Mouse (Mus musculus) liver, postnatal 0 days (tissue): ENCODE data around the gene March8. TPM values are rescaled to one million over a fixed set of nuclear protein-coding genes. Genes with fewer than 3 reads are reported as not detected.

Source experiments
- ATAC-seq: fragments of 200-750 bp; cut with Nextera tagmentation; 2 replicates; pipeline ENCODE4 v1.8.0; 2017; ENCODE audit warnings: mild to moderate bottlenecking, moderate library complexity
- DNase-seq: peaks from one replicate; pipeline ENCODE4 v3.0.0-alpha.2; 2016
- H3K27ac ChIP-seq: fragments of 300-500 bp; sonication (generic); 2 replicates; pipeline ENCODE4 v1.5.1; 2014; ENCODE audit warnings: antibody characterized with exemption, moderate library complexity, mild to moderate bottlenecking, low read depth
- H3K27me3 ChIP-seq: fragments of 300-500 bp; sonication (generic); 2 replicates; pipeline ENCODE4 v1.6.1; 2014; ENCODE audit warnings: low read length, control low read depth, mixed read lengths; ENCODE audit not compliant: insufficient read depth
- H3K36me3 ChIP-seq: fragments of 300-500 bp; sonication (generic); replicated peaks from 2 replicates; pipeline ENCODE4 v1.6.1; 2014; ENCODE audit warnings: mild to moderate bottlenecking, control low read depth, low read length, moderate library complexity, mixed read lengths; ENCODE audit not compliant: insufficient read depth
- H3K4me1 ChIP-seq: fragments of 300-500 bp; sonication (generic); 2 replicates; pipeline ENCODE4 v1.6.1; 2014; ENCODE audit warnings: antibody characterized with exemption, mild to moderate bottlenecking, control low read depth; ENCODE audit not compliant: insufficient read depth
- H3K4me2 ChIP-seq: fragments of 300-500 bp; sonication (generic); 2 replicates; pipeline ENCODE4 v1.6.1; 2014; ENCODE audit warnings: low read depth, mild to moderate bottlenecking, low read length, moderate library complexity, mixed read lengths
- H3K4me3 ChIP-seq: fragments of 300-500 bp; sonication (generic); 2 replicates; pipeline ENCODE4 v1.5.1; 2014; ENCODE audit warnings: low read depth, low read length
- H3K9ac ChIP-seq: fragments of 300-500 bp; sonication (generic); replicated peaks from 2 replicates; pipeline ENCODE4 v1.6.1; 2014; ENCODE audit warnings: mild to moderate bottlenecking, moderate library complexity
- H3K9me3 ChIP-seq: fragments of 300-500 bp; sonication (generic); 2 replicates; pipeline ENCODE4 v1.6.1; 2016; ENCODE audit warnings: mild to moderate bottlenecking, control low read depth, low read length, mixed read lengths
- CTCF ChIP-seq: sonication (generic); IDR thresholded peaks from 2 replicates; pipeline ENCODE4 v1.5.1; 2016; ENCODE audit warnings: antibody characterized with exemption, low read depth
- EP300 ChIP-seq: IDR thresholded peaks from 2 replicates; pipeline ENCODE4 v1.6.1; 2016; ENCODE audit warnings: antibody characterized with exemption, low read depth, mild to moderate bottlenecking
- WGBS: fragments of 180-500 bp; shearing (Covaris S2); extraction: QIAGEN DNeasy Blood & Tissue Kit; methylation state at CpG from one replicate; pipeline ENCODE4 v1.1.7; 2014; ENCODE audit not compliant: insufficient replicate concordance; 5-methylcytosine and 5-hydroxymethylcytosine counted together
- polyA plus RNA-seq: library from polyadenylated mRNA; unstranded; fragments of >200 nt; fragmentation: Nextera tagmentation; extraction: Ambion mirVana; gene quantifications from 2 replicates; pipeline ENCODE4 v1.2.1, GENCODE M21; 2015

The March8 gene
- polyA plus RNA-seq, 1 experiment from 2014 or later = 40.5 TPM

DNA sequence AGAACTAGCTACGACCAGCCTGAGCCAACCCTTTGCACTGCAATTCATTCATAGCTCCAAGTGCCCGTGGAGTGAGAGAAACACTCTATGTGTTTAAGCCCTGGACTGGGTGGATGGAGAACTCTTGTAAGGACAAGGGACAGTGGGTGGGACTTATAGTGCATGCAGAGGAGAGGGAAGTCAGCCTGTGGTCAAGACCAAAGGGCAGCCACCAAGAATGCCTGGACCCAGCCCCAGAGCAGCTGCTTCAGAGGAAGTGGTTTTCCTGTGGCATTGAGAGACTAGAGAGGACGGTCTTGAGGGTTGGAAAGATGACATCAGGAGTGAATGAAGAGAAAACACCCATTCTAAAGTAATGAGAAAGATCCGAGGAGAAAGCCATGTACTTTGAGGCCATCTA, 118.0 kb downstream of the March8 start:
- Histone ChIP-seq H3K4me2 (no peak overlapping the region), H3K9ac (no peak overlapping the region), H3K4me1 (peaks cover 3% of the 10 kb centered on the region; the same call in 1 of the 2 replicates), H3K9me3 (no peaks in the 10 kb centered on the region), H3K36me3 (no peaks in the 10 kb centered on the region), H3K27me3 (peaks cover 9% of the 10 kb centered on the region), H3K27ac (peak overlapping the region; percentile 48; the same call in 1 of the 2 replicates), H3K4me3 (no peak overlapping the region)
- DNase-seq (peak; percentile 21), ATAC-seq (peak; percentile 21; the same call in 1 of the 2 replicates)
- WGBS = 32% methylated on average over 4 of the region's 4 CpGs
- TF ChIP-seq CTCF = no peak
- no peak for TF ChIP-seq EP300

DNA sequence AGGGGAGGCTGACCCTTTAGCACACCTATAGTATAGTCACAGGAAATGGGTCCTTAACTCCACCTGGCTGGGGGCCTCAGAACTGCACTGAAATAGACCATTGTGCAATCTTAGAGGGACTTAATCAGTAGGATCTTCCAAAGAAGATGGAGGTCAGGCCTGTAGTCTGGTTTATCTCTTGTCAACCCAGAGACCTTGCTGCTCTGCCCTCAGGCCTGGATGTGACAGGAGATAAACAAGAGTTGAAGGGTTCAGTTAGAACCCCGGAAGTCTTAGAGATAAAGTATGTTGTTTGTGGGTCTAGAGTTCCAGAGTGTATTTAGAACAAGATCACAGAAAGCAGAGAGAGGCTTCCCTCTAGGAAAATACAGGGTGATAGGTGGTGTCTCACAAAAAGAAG, 118.7 kb downstream of the March8 start:
- H3K36me3 ChIP-seq = no peaks in the 10 kb centered on the region
- ATAC-seq (no peak), DNase-seq (no peak)
- peaks cover 16% of the 10 kb centered on the region for H3K27me3 ChIP-seq
- H3K4me1 ChIP-seq = peaks cover 6% of the 10 kb centered on the region; the same call in 1 of the 2 replicates
- H3K9me3 ChIP-seq = no peaks in the 10 kb centered on the region
- TF ChIP-seq EP300 (no peak), CTCF (peak; percentile 23; the same call in 1 of the 2 replicates)
- no peak overlapping the region for H3K9ac ChIP-seq
- peak overlapping the region; percentile 48; the same call in 1 of the 2 replicates for H3K27ac ChIP-seq
- WGBS = 23% methylated on average over 1 of the region's 1 CpGs
- H3K4me2 ChIP-seq = no peak overlapping the region
- H3K4me3 ChIP-seq = no peak overlapping the region

DNA sequence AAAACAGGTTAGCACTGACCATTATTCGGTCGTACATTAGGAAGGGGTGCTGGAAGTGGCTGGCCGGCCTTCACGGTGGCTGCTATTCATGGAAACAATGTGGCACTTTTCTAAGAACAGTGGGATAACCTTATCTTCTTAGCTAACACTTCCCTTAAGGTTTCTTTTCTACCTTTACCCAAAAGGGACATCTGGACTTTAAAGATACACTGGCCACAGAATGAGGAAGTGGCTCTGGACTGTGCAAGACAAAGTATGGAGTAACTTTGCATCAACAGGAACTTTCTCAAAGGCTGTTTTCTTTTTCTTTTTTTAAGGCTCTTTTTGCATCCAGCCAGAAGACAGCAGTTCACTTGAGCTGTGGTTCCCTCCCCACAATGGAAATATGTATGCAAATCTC, 120.9 kb downstream of the March8 start:
- Histone ChIP-seq H3K27me3 (peaks cover 20% of the 10 kb centered on the region), H3K9ac (no peak overlapping the region), H3K4me1 (peaks cover 6% of the 10 kb centered on the region; the same call in 1 of the 2 replicates), H3K27ac (peak overlapping the region; percentile 53), H3K4me3 (no peak overlapping the region), H3K36me3 (no peaks in the 10 kb centered on the region), H3K9me3 (no peaks in the 10 kb centered on the region), H3K4me2 (peak overlapping the region; percentile 30; the same call in 1 of the 2 replicates)
- no peak for TF ChIP-seq CTCF
- no peak for TF ChIP-seq EP300
- WGBS = 36% methylated on average over 4 of the region's 4 CpGs
- DNase-seq = no peak
- no peak for ATAC-seq

Other genes with a start within 250 kb of the March8 start
- gene Tmcc1, start 144.5 kb upstream of the March8 start, polyA plus RNA-seq = 3.7 and 4.0 TPM in 2 replicates
- gene Washc2, start 130.0 kb upstream of the March8 start, polyA plus RNA-seq = 11.5 and 12.3 TPM in 2 replicates
- gene Zfand4, start 73.8 kb upstream of the March8 start, polyA plus RNA-seq = 4.9 and 5.7 TPM in 2 replicates
- gene Alox5, start 123.2 kb downstream of the March8 start, polyA plus RNA-seq = 5.0 and 6.6 TPM in 2 replicates
- not detected in 2 replicates for gene Olfr211, start 151.1 kb downstream of the March8 start, polyA plus RNA-seq
- not detected in 2 replicates for gene Olfr212, start 168.5 kb downstream of the March8 start, polyA plus RNA-seq
- gene Olfr213, start 200.4 kb downstream of the March8 start, polyA plus RNA-seq = not detected in 2 replicates
- 0.14 and 0.19 TPM in 2 replicates for gene Gm5580, start 213.1 kb downstream of the March8 start, polyA plus RNA-seq
- gene Olfr214, start 216.2 kb downstream of the March8 start, polyA plus RNA-seq = not detected in 2 replicates
- gene Olfr215, start 246.2 kb downstream of the March8 start, polyA plus RNA-seq = not detected in 2 replicates